Mouse (Mus musculus): ENCODE data around the gene Polm. TPM values are rescaled to one million over a fixed set of nuclear protein-coding genes. Genes with fewer than 3 reads are reported as not detected.

Polm gene
- total and polyA plus RNA-seq, 2 experiments from 2014 or later: 6.2 to 10.7 TPM

GRCm38 (mm10) chr11:5841751-5842150, 3.9 kb upstream of the Polm start:
- 93% methylated on average over 2 of the region's 2 CpGs for WGBS
- DNase-seq (ENCODE audit: low spot score) (no peak), ATAC-seq (ENCODE audit: low FRiP score) (no peak)
- Histone ChIP-seq H3K27me3 (ENCODE audit: insufficient read depth, low read length) (no peaks in the 10 kb centered on the region), H3K27ac (ENCODE audit: low read depth, low read length) (no peak overlapping the region), H3K9me3 (ENCODE audit: low read length) (no peaks in the 10 kb centered on the region), H3K4me2 (ENCODE audit: low read depth, low read length, poor library complexity, severe bottlenecking) (no peak overlapping the region), H3K9ac (replicated peaks; ENCODE audit: low read length, poor library complexity, severe bottlenecking) (no peak overlapping the region), H3K4me1 (ENCODE audit: insufficient read depth, low read length) (no peaks in the 10 kb centered on the region), H3K36me3 (ENCODE audit: insufficient read depth, low read length) (no peaks in the 10 kb centered on the region), H3K4me3 (ENCODE audit: low read depth, low read length) (no peak overlapping the region)
- TF ChIP-seq CTCF (IDR thresholded peaks at IDR 0.05): no peak

GRCm38 (mm10) chr11:5840346-5840745, 2.5 kb upstream of the Polm start:
- 80% methylated on average over 7 of the region's 7 CpGs for WGBS
- Histone ChIP-seq H3K27me3 (ENCODE audit: insufficient read depth, low read length) (no peaks in the 10 kb centered on the region), H3K36me3 (ENCODE audit: insufficient read depth, low read length) (no peaks in the 10 kb centered on the region), H3K4me2 (ENCODE audit: low read depth, low read length, poor library complexity, severe bottlenecking) (no peak overlapping the region), H3K4me1 (ENCODE audit: insufficient read depth, low read length) (no peaks in the 10 kb centered on the region), H3K9ac (replicated peaks; ENCODE audit: low read length, poor library complexity, severe bottlenecking) (no peak overlapping the region), H3K27ac (ENCODE audit: low read depth, low read length) (no peak overlapping the region), H3K4me3 (ENCODE audit: low read depth, low read length) (no peak overlapping the region), H3K9me3 (ENCODE audit: low read length) (no peaks in the 10 kb centered on the region)
- DNase-seq (ENCODE audit: low spot score) (no peak), ATAC-seq (ENCODE audit: low FRiP score) (no peak)
- no peak for TF ChIP-seq CTCF (IDR thresholded peaks at IDR 0.05)

- Histone ChIP-seq H3K27ac (ENCODE audit: low read depth, low read length) (no peak overlapping the region), H3K36me3 (ENCODE audit: insufficient read depth, low read length) (peaks cover 7% of the 10 kb centered on the region), H3K4me2 (ENCODE audit: low read depth, low read length, poor library complexity, severe bottlenecking) (no peak overlapping the region), H3K4me3 (ENCODE audit: low read depth, low read length) (no peak overlapping the region), H3K27me3 (ENCODE audit: insufficient read depth, low read length) (no peaks in the 10 kb centered on the region), H3K9ac (replicated peaks; ENCODE audit: low read length, poor library complexity, severe bottlenecking) (no peak overlapping the region), H3K4me1 (ENCODE audit: insufficient read depth, low read length) (no peaks in the 10 kb centered on the region), H3K9me3 (ENCODE audit: low read length) (no peaks in the 10 kb centered on the region)
- peak; percentile 11; the same call in 1 of the 2 replicates for ATAC-seq (ENCODE audit: low FRiP score)
- peak; percentile 65 for TF ChIP-seq CTCF (IDR thresholded peaks at IDR 0.05)
- DNase-seq (ENCODE audit: low spot score): peak; percentile 67
- 64% methylated on average over 1 of the region's 1 CpGs for WGBS
Observed at GRCm38 (mm10) chr11:5836126-5836525, 1.7 kb downstream of the Polm start.

- Histone ChIP-seq H3K27ac (ENCODE audit: low read depth, low read length) (no peak overlapping the region), H3K27me3 (ENCODE audit: insufficient read depth, low read length) (no peaks in the 10 kb centered on the region), H3K9me3 (ENCODE audit: low read length) (no peaks in the 10 kb centered on the region), H3K36me3 (ENCODE audit: insufficient read depth, low read length) (peaks cover 12% of the 10 kb centered on the region), H3K4me1 (ENCODE audit: insufficient read depth, low read length) (no peaks in the 10 kb centered on the region), H3K4me3 (ENCODE audit: low read depth, low read length) (no peak overlapping the region), H3K4me2 (ENCODE audit: low read depth, low read length, poor library complexity, severe bottlenecking) (no peak overlapping the region), H3K9ac (replicated peaks; ENCODE audit: low read length, poor library complexity, severe bottlenecking) (no peak overlapping the region)
- 91% methylated on average over 7 of the region's 7 CpGs for WGBS
- no peak for ATAC-seq (ENCODE audit: low FRiP score)
- no peak for TF ChIP-seq CTCF (IDR thresholded peaks at IDR 0.05)
- DNase-seq (ENCODE audit: low spot score): no peak
Observed at GRCm38 (mm10) chr11:5835057-5835456, 2.8 kb downstream of the Polm start.

GRCm38 (mm10) chr11:5834506-5834905, 3.3 kb downstream of the Polm start:
- no peak overlapping the region for H3K4me3 ChIP-seq (ENCODE audit: low read depth, low read length)
- ATAC-seq (ENCODE audit: low FRiP score): no peak
- no peaks in the 10 kb centered on the region for H3K4me1 ChIP-seq (ENCODE audit: insufficient read depth, low read length)
- H3K27ac ChIP-seq (ENCODE audit: low read depth, low read length): no peak overlapping the region
- no peak overlapping the region for H3K4me2 ChIP-seq (ENCODE audit: low read depth, low read length, poor library complexity, severe bottlenecking)
- DNase-seq (ENCODE audit: low spot score): no peak
- no peaks in the 10 kb centered on the region for H3K27me3 ChIP-seq (ENCODE audit: insufficient read depth, low read length)
- TF ChIP-seq CTCF (IDR thresholded peaks at IDR 0.05): no peak
- peaks cover 17% of the 10 kb centered on the region for H3K36me3 ChIP-seq (ENCODE audit: insufficient read depth, low read length)
- no peaks in the 10 kb centered on the region for H3K9me3 ChIP-seq (ENCODE audit: low read length)
- 90% methylated on average over 9 of the region's 9 CpGs for WGBS
- H3K9ac ChIP-seq (replicated peaks; ENCODE audit: low read length, poor library complexity, severe bottlenecking): no peak overlapping the region

GRCm38 (mm10) chr11:5829327-5829726, 8.5 kb downstream of the Polm start:
- ATAC-seq (ENCODE audit: low FRiP score): no peak
- no peak overlapping the region for H3K4me3 ChIP-seq (ENCODE audit: low read depth, low read length)
- H3K9ac ChIP-seq (replicated peaks; ENCODE audit: low read length, poor library complexity, severe bottlenecking): no peak overlapping the region
- no peak for TF ChIP-seq CTCF (IDR thresholded peaks at IDR 0.05)
- no peaks in the 10 kb centered on the region for H3K4me1 ChIP-seq (ENCODE audit: insufficient read depth, low read length)
- no peaks in the 10 kb centered on the region for H3K9me3 ChIP-seq (ENCODE audit: low read length)
- DNase-seq (ENCODE audit: low spot score): no peak
- H3K4me2 ChIP-seq (ENCODE audit: low read depth, low read length, poor library complexity, severe bottlenecking): no peak overlapping the region
- WGBS: 93% methylated on average over 12 of the region's 12 CpGs
- no peak overlapping the region for H3K27ac ChIP-seq (ENCODE audit: low read depth, low read length)
- peaks cover 33% of the 10 kb centered on the region for H3K36me3 ChIP-seq (ENCODE audit: insufficient read depth, low read length)
- no peaks in the 10 kb centered on the region for H3K27me3 ChIP-seq (ENCODE audit: insufficient read depth, low read length)
